Mouse (Mus musculus): ENCODE measurements at regions not wholly inside any gene's neighbourhood (a gene's known extent, or its start where the extent isn't known, plus 50 kb on each side); places are given as distances from the start of the nearest gene placed in this dataset.

GRCm38 (mm10) chr5:90071806-90072205 is 152.0 kb downstream of the Cox18 start:
- H3K36me3 ChIP-seq = no peaks in the 10 kb centered on the region
- H3K4me1 ChIP-seq = no peaks in the 10 kb centered on the region
- no peaks in the 10 kb centered on the region for H3K27me3 ChIP-seq (ENCODE audit: low read depth, poor library complexity, severe bottlenecking)
- no peak for DNase-seq (ENCODE audit: low spot score)
- H3K27ac ChIP-seq = no peak overlapping the region
- no peaks in the 10 kb centered on the region for H3K9me3 ChIP-seq (replicated peaks)
- H3K4me3 ChIP-seq = no peak overlapping the region
- WGBS = 88% methylated on average over 2 of the region's 2 CpGs

- no peak overlapping the region for H3K27ac ChIP-seq
- H3K4me3 ChIP-seq = no peak overlapping the region
- no peak for DNase-seq (ENCODE audit: low spot score)
- no peaks in the 10 kb centered on the region for H3K27me3 ChIP-seq (ENCODE audit: low read depth, poor library complexity, severe bottlenecking)
- H3K4me1 ChIP-seq = no peaks in the 10 kb centered on the region
- no peaks in the 10 kb centered on the region for H3K36me3 ChIP-seq
- no peaks in the 10 kb centered on the region for H3K9me3 ChIP-seq (replicated peaks)
Measured at GRCm38 (mm10) chr5:90068601-90069000, 155.2 kb downstream of the Cox18 start.

- no peak for DNase-seq (ENCODE audit: low spot score)
- 83% methylated on average over 7 of the region's 7 CpGs for WGBS
- no peaks in the 10 kb centered on the region for H3K36me3 ChIP-seq
Measured at GRCm38 (mm10) chr5:90067817-90068216, 156.0 kb downstream of the Cox18 start.

GRCm38 (mm10) chr5:90065884-90066615 is 157.8 kb downstream of the Cox18 start:
- WGBS = 74% methylated on average over 6 of the region's 6 CpGs
- Histone ChIP-seq H3K9me3 (replicated peaks) (no peaks in the 10 kb centered on the region), H3K4me3 (no peak overlapping the region), H3K36me3 (no peaks in the 10 kb centered on the region), H3K4me1 (no peaks in the 10 kb centered on the region), H3K27me3 (ENCODE audit: low read depth, poor library complexity, severe bottlenecking) (no peaks in the 10 kb centered on the region), H3K27ac (no peak overlapping the region)
- DNase-seq (ENCODE audit: low spot score) = no peak

More at GRCm38 (mm10) chr5:90067817-90068216, 156.0 kb downstream of the Cox18 start:
- H3K27me3 ChIP-seq (ENCODE audit: low read depth, poor library complexity, severe bottlenecking) = no peaks in the 10 kb centered on the region
- H3K27ac ChIP-seq = no peak overlapping the region
- no peak overlapping the region for H3K4me3 ChIP-seq
- H3K4me1 ChIP-seq = no peaks in the 10 kb centered on the region
- no peaks in the 10 kb centered on the region for H3K9me3 ChIP-seq (replicated peaks)

GRCm38 (mm10) chr5:90055686-90056085 is 168.1 kb downstream of the Cox18 start:
- Histone ChIP-seq H3K27me3 (ENCODE audit: low read depth, poor library complexity, severe bottlenecking) (no peaks in the 10 kb centered on the region), H3K4me1 (no peaks in the 10 kb centered on the region), H3K36me3 (no peaks in the 10 kb centered on the region), H3K4me3 (no peak overlapping the region), H3K27ac (no peak overlapping the region), H3K9me3 (replicated peaks) (no peaks in the 10 kb centered on the region)
- DNase-seq (ENCODE audit: low spot score) = no peak
- 82% methylated on average over 2 of the region's 2 CpGs for WGBS

GRCm38 (mm10) chr5:90052516-90052915 is 169.4 kb upstream of the Adamts3 start:
- no peak overlapping the region for H3K27ac ChIP-seq
- WGBS = 81% methylated on average over 1 of the region's 1 CpGs
- no peak overlapping the region for H3K4me3 ChIP-seq
- no peaks in the 10 kb centered on the region for H3K27me3 ChIP-seq (ENCODE audit: low read depth, poor library complexity, severe bottlenecking)
- no peak for DNase-seq (ENCODE audit: low spot score)
- no peaks in the 10 kb centered on the region for H3K36me3 ChIP-seq
- no peaks in the 10 kb centered on the region for H3K4me1 ChIP-seq
- no peaks in the 10 kb centered on the region for H3K9me3 ChIP-seq (replicated peaks)

GRCm38 (mm10) chr5:90049856-90050255 is 166.7 kb upstream of the Adamts3 start:
- no peak for DNase-seq (ENCODE audit: low spot score)
- Histone ChIP-seq H3K9me3 (replicated peaks) (no peaks in the 10 kb centered on the region), H3K4me1 (no peaks in the 10 kb centered on the region), H3K27ac (no peak overlapping the region), H3K36me3 (no peaks in the 10 kb centered on the region), H3K4me3 (no peak overlapping the region), H3K27me3 (ENCODE audit: low read depth, poor library complexity, severe bottlenecking) (no peaks in the 10 kb centered on the region)
- WGBS = 87% methylated on average over 3 of the region's 3 CpGs

GRCm38 (mm10) chr5:90042781-90043180 is 159.6 kb upstream of the Adamts3 start:
- DNase-seq (ENCODE audit: low spot score) = no peak
- no peak overlapping the region for H3K27ac ChIP-seq
- 82% methylated on average over 4 of the region's 4 CpGs for WGBS

GRCm38 (mm10) chr5:90033103-90033502 is 150.0 kb upstream of the Adamts3 start:
- no peak overlapping the region for H3K4me3 ChIP-seq
- H3K27ac ChIP-seq = no peak overlapping the region
- no peaks in the 10 kb centered on the region for H3K36me3 ChIP-seq
- no peaks in the 10 kb centered on the region for H3K27me3 ChIP-seq (ENCODE audit: low read depth, poor library complexity, severe bottlenecking)
- no peak for DNase-seq (ENCODE audit: low spot score)
- H3K4me1 ChIP-seq = no peaks in the 10 kb centered on the region
- WGBS = 34% methylated on average over 5 of the region's 5 CpGs
- H3K9me3 ChIP-seq (replicated peaks) = no peaks in the 10 kb centered on the region

More at GRCm38 (mm10) chr5:90042781-90043180, 159.6 kb upstream of the Adamts3 start:
- Histone ChIP-seq H3K36me3 (no peaks in the 10 kb centered on the region), H3K4me3 (no peak overlapping the region), H3K4me1 (no peaks in the 10 kb centered on the region), H3K27me3 (ENCODE audit: low read depth, poor library complexity, severe bottlenecking) (no peaks in the 10 kb centered on the region), H3K9me3 (replicated peaks) (no peaks in the 10 kb centered on the region)

- 91% methylated on average over 2 of the region's 2 CpGs for WGBS
- no peaks in the 10 kb centered on the region for H3K36me3 ChIP-seq
- no peaks in the 10 kb centered on the region for H3K9me3 ChIP-seq (replicated peaks)
- H3K27ac ChIP-seq = no peak overlapping the region
- H3K4me1 ChIP-seq = no peaks in the 10 kb centered on the region
- no peak overlapping the region for H3K4me3 ChIP-seq
- H3K27me3 ChIP-seq (ENCODE audit: low read depth, poor library complexity, severe bottlenecking) = no peaks in the 10 kb centered on the region
- no peak for DNase-seq (ENCODE audit: low spot score)
Measured at GRCm38 (mm10) chr5:90030737-90031136, 147.6 kb upstream of the Adamts3 start.

GRCm38 (mm10) chr5:90029751-90030150 is 146.6 kb upstream of the Adamts3 start:
- Histone ChIP-seq H3K27ac (no peak overlapping the region), H3K4me3 (no peak overlapping the region), H3K36me3 (no peaks in the 10 kb centered on the region), H3K4me1 (no peaks in the 10 kb centered on the region), H3K9me3 (replicated peaks) (no peaks in the 10 kb centered on the region), H3K27me3 (ENCODE audit: low read depth, poor library complexity, severe bottlenecking) (no peaks in the 10 kb centered on the region)
- WGBS = 54% methylated on average over 6 of the region's 6 CpGs
- DNase-seq (ENCODE audit: low spot score) = no peak

- Histone ChIP-seq H3K4me3 (no peak overlapping the region), H3K4me1 (no peaks in the 10 kb centered on the region), H3K27ac (no peak overlapping the region), H3K27me3 (ENCODE audit: low read depth, poor library complexity, severe bottlenecking) (no peaks in the 10 kb centered on the region), H3K9me3 (replicated peaks) (no peaks in the 10 kb centered on the region), H3K36me3 (no peaks in the 10 kb centered on the region)
- WGBS = 76% methylated on average over 17 of the region's 17 CpGs
- DNase-seq (ENCODE audit: low spot score) = no peak
Measured at GRCm38 (mm10) chr5:90026835-90027753, 144.0 kb upstream of the Adamts3 start.

- whole genome bisulfite sequencing = 85% methylated on average over 1 of the region's 1 CpGs
- Histone ChIP-seq H3K4me3 (no peak overlapping the region), H3K4me1 (no peaks in the 10 kb centered on the region), H3K27me3 (ENCODE audit: low read depth, poor library complexity, severe bottlenecking) (no peaks in the 10 kb centered on the region), H3K9me3 (replicated peaks) (no peaks in the 10 kb centered on the region), H3K36me3 (no peaks in the 10 kb centered on the region), H3K27ac (no peak overlapping the region)
- DNase-seq (ENCODE audit: low spot score) = no peak
Measured at GRCm38 (mm10) chr5:90021447-90021846, 138.3 kb upstream of the Adamts3 start.
